Mouse (Mus musculus): ENCODE results near the gene Mkrn3.

- no peak for TF ChIP-seq POLR2A (IDR thresholded peaks at IDR 0.05; ENCODE audit: low read depth, low read length)
- TF ChIP-seq CTCF (conservative IDR thresholded peaks at IDR 0.05; ENCODE audit: insufficient read depth, insufficient read length, low read depth, low read length): no peak
Measured at GRCm38 (mm10) chr7:62376510-62377304, 43.2 kb downstream of the Mkrn3 start, which contains the start of gene Magel2.
